Mouse (Mus musculus): ENCODE data around the gene Irak1bp1. TPM values are rescaled to one million over a fixed set of nuclear protein-coding genes. Genes with fewer than 3 reads are reported as not detected.
A peak's percentile ranks its signal among the peaks of the same experiment; 100 is the strongest.

Gene Irak1bp1
- polyA plus RNA-seq (2012; rRNA removed) (0.41 and 0.65 TPM in 2 replicates), polyA plus RNA-seq (2014; fragmentation: Nextera tagmentation; extraction: Ambion mirVana) (0.91 and 1.2 TPM in 2 replicates)

DNA sequence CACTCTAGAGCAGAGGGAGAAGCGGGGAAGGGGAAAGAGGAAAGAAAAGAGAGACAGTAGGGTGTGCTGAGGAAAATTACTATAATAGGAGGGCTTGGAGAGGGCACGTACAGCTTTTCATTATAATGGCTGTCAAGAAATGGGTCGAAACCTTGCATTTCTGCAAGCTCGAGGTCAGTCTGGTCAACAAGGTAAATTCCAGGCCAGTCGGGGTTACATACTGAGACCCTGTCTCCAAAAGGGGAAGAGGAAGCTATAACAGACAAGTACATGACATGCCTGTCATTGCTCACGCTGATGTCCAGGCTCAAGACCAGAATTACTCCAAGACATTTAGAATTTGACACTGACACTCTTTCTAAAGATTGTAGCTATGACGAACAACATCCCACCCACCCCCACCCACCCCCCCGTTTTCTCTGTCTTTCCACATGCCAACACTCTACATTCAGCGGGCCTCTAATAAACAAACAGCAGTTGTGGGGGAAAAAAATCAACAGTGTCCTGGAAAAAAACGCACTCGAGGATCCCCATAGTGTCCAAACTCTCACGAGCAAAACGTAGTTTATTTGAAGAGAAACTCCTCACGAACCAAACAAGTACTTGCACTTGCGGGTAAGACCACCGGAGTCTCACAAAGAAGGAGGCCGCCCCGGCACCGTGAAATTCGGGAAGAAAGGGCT, at the start of gene Irak1bp1:
Gene Irak1bp1, plus strand, starts transcription at position 534 of the 683 bp plus-strand sequence.
- no peak for DNase-seq (ENCODE audit: low read depth in 3 of 3, low spot score in 3 of 3)
- H3K27ac ChIP-seq = no peak within 1 kb of the TSS

DNA sequence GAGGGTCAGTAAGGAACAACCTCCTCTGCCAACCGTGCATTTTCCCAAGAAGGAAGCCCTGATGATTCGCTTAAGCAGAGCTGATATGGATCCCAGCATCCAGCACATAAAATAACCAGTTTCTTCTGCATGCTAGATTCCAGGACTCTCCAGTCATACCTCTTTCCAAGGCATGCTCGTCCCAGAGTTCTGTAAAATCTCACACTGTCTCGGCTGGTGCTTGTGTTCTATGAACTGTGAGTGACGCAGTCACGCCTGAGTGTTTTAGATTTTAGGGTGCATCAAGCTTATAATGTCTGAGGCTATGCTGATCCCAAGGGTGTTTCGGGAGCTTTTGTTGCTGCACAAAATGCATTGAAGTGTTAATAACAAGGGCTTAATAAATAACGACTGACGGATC, 41.0 kb upstream of the Irak1bp1 start:
- Histone ChIP-seq H3K9ac (replicated peaks) (no peak overlapping the region), H3K27ac (no peak overlapping the region), H3K27me3 (ENCODE audit: control insufficient read depth, insufficient read depth, low read length) (no peaks in the 10 kb centered on the region), H3K36me3 (replicated peaks; ENCODE audit: control insufficient read depth, insufficient read depth, low read depth) (no peaks in the 10 kb centered on the region), H3K4me1 (replicated peaks; ENCODE audit: control insufficient read depth in 2 of 2, insufficient read depth in 2 of 2, low read length in 1 of 2) (no peaks in the 10 kb centered on the region), H3K4me2 (ENCODE audit: low read depth) (no peak overlapping the region), H3K4me3 (ENCODE audit: insufficient read depth in 1 of 2, low read depth in 2 of 2, low read length in 2 of 2) (no peak overlapping the region), H3K9me3 (ENCODE audit: control insufficient read depth, low read length) (no peaks in the 10 kb centered on the region)
- ATAC-seq (ENCODE audit: insufficient read depth) (no peak), DNase-seq (ENCODE audit: low read depth in 3 of 3, low spot score in 3 of 3) (no peak)
- WGBS (ENCODE audit: insufficient replicate concordance) = 61% methylated on average over 9 of the region's 9 CpGs
- no peak for TF ChIP-seq EP300 (IDR thresholded peaks at IDR 0.05; ENCODE audit: low read depth)
- no peak for TF ChIP-seq CTCF (IDR thresholded peaks at IDR 0.05; ENCODE audit: low read depth)

More for the DNA sequence above, at the start of gene Irak1bp1:
- WGBS (ENCODE audit: insufficient replicate concordance) = 9% methylated on average over 20 of the region's 20 CpGs
- TF ChIP-seq EP300 (IDR thresholded peaks at IDR 0.05; ENCODE audit: low read depth) (no peak), CTCF (IDR thresholded peaks at IDR 0.05; ENCODE audit: low read depth) (no peak)
- no peaks in the 10 kb centered on the region for H3K27me3 ChIP-seq (ENCODE audit: control insufficient read depth, insufficient read depth, low read length)
- H3K4me3 ChIP-seq (ENCODE audit: insufficient read depth in 1 of 2, low read depth in 2 of 2, low read length in 2 of 2) = peak within 1 kb of the TSS; percentile 73 to 76
- peak within 1 kb of the TSS; percentile 52 for H3K9ac ChIP-seq (replicated peaks)
- H3K9me3 ChIP-seq (ENCODE audit: control insufficient read depth, low read length) = no peaks in the 10 kb centered on the region
- peak; percentile 24; the same call in 1 of the 2 replicates for ATAC-seq (ENCODE audit: insufficient read depth)
- H3K4me1 ChIP-seq (replicated peaks; ENCODE audit: control insufficient read depth in 2 of 2, insufficient read depth in 2 of 2, low read length in 1 of 2) = 0 out of 4 replicates have a peak, but pooled peaks cover 0 to 2% of the 10 kb centered on the region in 2 experiments
- no peaks in the 10 kb centered on the region for H3K36me3 ChIP-seq (replicated peaks; ENCODE audit: control insufficient read depth, insufficient read depth, low read depth)
- peak within 1 kb of the TSS; percentile 96 for H3K4me2 ChIP-seq (ENCODE audit: low read depth)

DNA sequence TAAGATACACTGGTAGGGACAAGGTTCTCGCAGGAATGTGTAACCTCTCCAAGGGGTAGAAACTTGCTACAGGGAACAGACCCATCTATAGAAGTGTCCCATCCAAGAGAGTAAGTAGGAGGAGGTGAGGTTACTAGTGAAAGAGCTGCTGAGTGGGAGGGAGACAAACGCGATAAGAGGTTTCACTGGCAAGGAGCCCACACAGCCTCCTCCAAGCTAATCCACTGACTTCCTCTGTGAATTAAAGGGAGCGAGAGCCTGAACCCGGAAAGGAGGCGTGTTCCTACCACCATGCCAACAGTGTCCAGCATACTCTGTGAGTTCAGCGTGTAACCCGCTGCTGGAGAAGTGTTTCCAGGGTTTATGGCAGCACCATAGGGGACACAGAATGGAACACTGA, 29.0 kb upstream of the Irak1bp1 start:
- Histone ChIP-seq H3K9ac (replicated peaks) (no peak overlapping the region), H3K4me1 (replicated peaks; ENCODE audit: control insufficient read depth in 2 of 2, insufficient read depth in 2 of 2, low read length in 1 of 2) (no peaks in the 10 kb centered on the region), H3K27me3 (ENCODE audit: control insufficient read depth, insufficient read depth, low read length) (no peaks in the 10 kb centered on the region), H3K27ac (no peak overlapping the region), H3K4me2 (ENCODE audit: low read depth) (no peak overlapping the region), H3K4me3 (ENCODE audit: insufficient read depth in 1 of 2, low read depth in 2 of 2, low read length in 2 of 2) (no peak overlapping the region), H3K9me3 (ENCODE audit: control insufficient read depth, low read length) (no peaks in the 10 kb centered on the region), H3K36me3 (replicated peaks; ENCODE audit: control insufficient read depth, insufficient read depth, low read depth) (no peaks in the 10 kb centered on the region)
- DNase-seq (ENCODE audit: low read depth in 3 of 3, low spot score in 3 of 3) = no peak
- TF ChIP-seq CTCF (IDR thresholded peaks at IDR 0.05; ENCODE audit: low read depth) (no peak), EP300 (IDR thresholded peaks at IDR 0.05; ENCODE audit: low read depth) (no peak)
- 58% methylated on average over 8 of the region's 8 CpGs for WGBS (ENCODE audit: insufficient replicate concordance)
- ATAC-seq (ENCODE audit: insufficient read depth) = no peak

DNA sequence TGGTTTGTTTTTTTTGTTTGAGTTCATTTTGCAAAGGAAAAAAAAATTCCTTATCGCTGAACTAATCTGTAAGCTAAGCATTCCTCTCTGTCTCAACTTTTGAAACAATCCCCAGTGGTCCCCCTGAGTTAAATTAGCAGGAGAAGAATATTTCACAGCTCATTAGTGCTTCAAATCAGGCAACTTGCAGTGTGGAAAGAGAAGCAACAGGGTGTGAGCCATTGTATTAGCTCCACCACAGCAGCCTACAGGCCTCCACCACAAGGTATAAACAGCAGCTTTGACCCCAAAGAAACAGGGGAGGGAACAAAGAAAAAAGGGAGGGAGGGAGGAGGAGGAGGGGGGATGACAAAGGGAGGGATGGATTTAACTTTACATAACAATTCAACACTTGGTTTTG, 22.2 kb upstream of the Irak1bp1 start:
- no peak overlapping the region for H3K27ac ChIP-seq
- H3K27me3 ChIP-seq (ENCODE audit: control insufficient read depth, insufficient read depth, low read length) = no peaks in the 10 kb centered on the region
- H3K9ac ChIP-seq (replicated peaks) = no peak overlapping the region
- no peaks in the 10 kb centered on the region for H3K9me3 ChIP-seq (ENCODE audit: control insufficient read depth, low read length)
- DNase-seq (ENCODE audit: low read depth in 3 of 3, low spot score in 3 of 3) (no peak), ATAC-seq (ENCODE audit: insufficient read depth) (no peak)
- H3K36me3 ChIP-seq (replicated peaks; ENCODE audit: control insufficient read depth, insufficient read depth, low read depth) = no peaks in the 10 kb centered on the region
- no peak overlapping the region for H3K4me2 ChIP-seq (ENCODE audit: low read depth)
- WGBS (ENCODE audit: insufficient replicate concordance) = 20% methylated on average over 1 of the region's 1 CpGs
- no peak for TF ChIP-seq CTCF (IDR thresholded peaks at IDR 0.05; ENCODE audit: low read depth)
- no peak for TF ChIP-seq EP300 (IDR thresholded peaks at IDR 0.05; ENCODE audit: low read depth)
- H3K4me1 ChIP-seq (replicated peaks; ENCODE audit: control insufficient read depth in 2 of 2, insufficient read depth in 2 of 2, low read length in 1 of 2) = no peaks in the 10 kb centered on the region
- H3K4me3 ChIP-seq (ENCODE audit: insufficient read depth in 1 of 2, low read depth in 2 of 2, low read length in 2 of 2) = no peak overlapping the region

DNA sequence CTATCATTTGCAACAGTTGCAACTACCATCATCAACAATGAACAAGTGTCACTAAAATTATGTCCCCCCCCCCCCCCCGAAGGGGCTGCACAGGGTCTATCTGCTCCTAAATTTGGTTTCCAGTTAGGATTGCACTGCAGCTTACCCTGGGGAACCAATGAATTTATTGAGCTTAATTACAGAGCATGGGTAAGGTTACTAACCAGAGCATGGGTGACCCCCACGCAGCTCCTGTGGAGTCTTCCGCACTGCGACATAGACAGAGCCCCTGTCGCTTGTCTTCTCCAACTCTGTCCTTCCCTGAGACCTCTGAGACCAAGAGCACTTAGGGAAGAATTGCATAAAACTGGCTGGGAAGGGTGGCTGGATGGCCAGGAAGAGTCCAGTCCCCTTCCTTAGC, 21.7 kb upstream of the Irak1bp1 start:
- H3K4me2 ChIP-seq (ENCODE audit: low read depth) = no peak overlapping the region
- WGBS (ENCODE audit: insufficient replicate concordance) = 64% methylated on average over 5 of the region's 5 CpGs
- H3K27me3 ChIP-seq (ENCODE audit: control insufficient read depth, insufficient read depth, low read length) = no peaks in the 10 kb centered on the region
- H3K9me3 ChIP-seq (ENCODE audit: control insufficient read depth, low read length) = no peaks in the 10 kb centered on the region
- DNase-seq (ENCODE audit: low read depth in 3 of 3, low spot score in 3 of 3) = no peak
- ATAC-seq (ENCODE audit: insufficient read depth) = no peak
- H3K36me3 ChIP-seq (replicated peaks; ENCODE audit: control insufficient read depth, insufficient read depth, low read depth) = no peaks in the 10 kb centered on the region
- no peak overlapping the region for H3K27ac ChIP-seq
- H3K9ac ChIP-seq (replicated peaks) = no peak overlapping the region
- no peak overlapping the region for H3K4me3 ChIP-seq (ENCODE audit: insufficient read depth in 1 of 2, low read depth in 2 of 2, low read length in 2 of 2)
- TF ChIP-seq EP300 (IDR thresholded peaks at IDR 0.05; ENCODE audit: low read depth) (no peak), CTCF (IDR thresholded peaks at IDR 0.05; ENCODE audit: low read depth) (no peak)
- H3K4me1 ChIP-seq (replicated peaks; ENCODE audit: control insufficient read depth in 2 of 2, insufficient read depth in 2 of 2, low read length in 1 of 2) = no peaks in the 10 kb centered on the region

Measured in liver, embryonic 14.5 days (tissue).